Mouse (Mus musculus) effector memory CD4-positive, alpha-beta T cell, adult 7 months (primary cell): ENCODE data around the gene Olfr805. TPM values are rescaled to one million over a fixed set of nuclear protein-coding genes. Genes with fewer than 3 reads are reported as not detected.

Experiments used
- polyA plus RNA-seq: library from polyadenylated mRNA; unstranded; fragments of 100-300 nt; shearing (Covaris generic); gene quantifications from one replicate; pipeline ENCODE4 v1.2.1, GENCODE M21; 2017

Gene Olfr805
- polyA plus RNA-seq, result not detected

DNA sequence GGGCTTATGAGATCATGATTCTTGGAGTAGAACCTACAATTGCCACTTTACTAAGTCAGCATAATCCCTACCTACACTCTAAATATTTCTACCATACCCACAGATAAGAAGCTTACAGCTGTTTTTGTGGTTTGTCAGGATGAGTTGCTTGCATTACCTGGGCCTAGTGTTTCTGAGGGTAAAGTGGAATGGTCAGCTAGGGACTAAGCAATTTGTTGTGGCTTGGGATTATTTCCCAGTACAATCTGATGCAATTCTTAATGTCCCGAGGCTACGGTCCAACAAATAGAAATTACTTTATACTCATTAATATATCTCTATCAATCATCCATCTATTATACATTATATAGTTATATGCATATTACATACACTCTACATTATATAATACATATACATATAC is at the start of gene Olfr805:
Olfr805 (minus strand) TSS at position 101 of the 400 bp plus-strand sequence.

DNA sequence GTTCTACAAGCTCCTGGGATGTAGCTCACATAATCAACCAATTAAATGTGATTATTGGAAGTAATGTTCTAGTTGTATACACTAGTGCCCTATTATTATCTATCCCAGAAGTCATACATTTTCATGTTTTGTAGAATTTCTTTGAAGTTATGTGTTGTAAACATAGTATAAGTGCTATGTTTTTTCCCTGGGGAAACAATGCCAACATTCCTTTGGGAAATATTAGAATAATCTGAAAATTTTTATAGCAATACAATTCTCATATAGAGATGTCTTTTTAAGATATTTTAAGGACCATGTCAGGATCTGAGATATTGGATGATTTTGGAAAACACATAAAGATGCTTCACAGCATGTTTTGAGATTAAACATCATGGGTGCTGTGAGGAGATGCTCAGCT is 45.2 kb upstream of the Olfr805 start, which contains the start of gene Olfr809:
Olfr809 (plus strand) TSS at position 301 of the 400 bp plus-strand sequence.

DNA sequence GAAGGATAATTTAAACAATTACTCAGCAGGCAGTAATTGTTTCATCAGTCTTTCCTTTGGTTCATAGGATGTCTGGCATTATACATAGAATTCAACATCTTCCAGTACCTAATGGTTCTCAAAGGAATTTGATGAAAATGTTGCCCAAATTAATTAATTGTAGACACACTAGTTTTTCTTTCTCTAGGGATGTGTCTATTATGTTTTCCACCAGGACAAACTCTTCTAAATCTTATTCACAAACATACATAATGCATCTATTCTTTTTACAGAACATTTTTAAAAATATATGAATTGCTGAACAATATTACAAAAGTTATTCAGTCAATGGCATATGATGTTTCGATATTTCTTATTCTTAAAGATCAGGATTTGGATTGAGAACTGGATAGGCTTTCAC is 36.0 kb upstream of the Olfr805 start, which contains the start of gene Olfr808:
Olfr808 (plus strand) TSS at position 301 of the 400 bp plus-strand sequence.

DNA sequence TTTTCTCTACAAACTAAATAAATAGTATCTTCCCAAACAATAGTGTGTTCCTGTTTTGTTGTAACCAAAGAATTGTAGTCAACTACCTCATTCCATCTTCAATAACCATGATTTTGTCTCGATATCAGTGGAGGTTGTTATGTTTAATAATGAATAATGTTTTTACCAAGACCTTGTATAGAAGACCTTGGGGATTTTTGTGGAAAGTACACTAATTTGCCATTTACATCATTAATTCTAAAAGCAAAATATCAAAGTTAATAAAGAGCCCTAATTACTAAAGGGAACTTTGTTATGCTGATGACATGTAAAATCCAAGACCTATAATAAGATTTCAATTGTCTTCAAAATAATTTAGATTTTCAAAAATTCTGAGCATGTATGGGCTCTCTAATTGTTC is 28.5 kb upstream of the Olfr805 start, which contains the start of gene Olfr807:
Olfr807 (minus strand) TSS at position 101 of the 400 bp plus-strand sequence.

DNA sequence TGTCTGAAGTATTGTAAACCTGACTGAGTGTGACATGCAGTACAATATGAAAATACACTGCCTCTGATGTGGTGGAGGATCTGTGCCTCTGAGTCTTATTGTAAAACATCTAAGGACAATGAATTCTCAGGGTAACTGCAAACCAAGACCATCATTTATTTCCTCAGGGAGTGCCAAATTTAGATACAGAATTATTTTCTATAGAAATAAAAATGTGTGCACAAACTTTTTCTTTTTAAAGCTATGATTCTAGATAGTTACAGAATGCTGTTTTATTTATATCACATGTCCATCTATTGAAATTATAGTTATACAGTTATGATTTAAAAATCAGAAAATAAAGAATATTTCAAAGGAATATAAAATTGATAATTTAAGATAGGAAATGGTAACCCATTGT is 12.6 kb upstream of the Olfr805 start, which contains the start of gene Olfr806:
Olfr806 (minus strand) TSS at position 101 of the 400 bp plus-strand sequence.

DNA sequence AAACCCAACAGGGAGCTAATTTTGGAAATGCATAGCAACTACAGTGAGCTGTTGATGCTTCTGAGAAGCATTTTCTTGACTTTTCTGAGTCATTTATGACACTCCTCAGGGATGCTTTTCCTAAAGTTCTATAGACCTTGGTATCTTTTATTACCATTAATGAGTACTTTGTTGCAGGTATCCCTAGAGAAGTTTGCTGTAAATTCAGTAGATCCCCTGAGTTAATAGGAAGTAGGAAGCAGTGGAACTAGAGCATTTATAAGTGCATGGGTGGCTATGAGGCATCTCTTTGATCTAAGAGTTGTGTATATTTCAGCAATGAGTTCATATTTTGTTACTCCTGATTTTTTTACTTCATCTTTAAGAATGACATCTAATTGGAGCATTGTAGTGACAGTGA is 26.3 kb downstream of the Olfr805 start, which contains the start of gene Olfr804:
Olfr804 (plus strand) TSS at position 301 of the 400 bp plus-strand sequence.

DNA sequence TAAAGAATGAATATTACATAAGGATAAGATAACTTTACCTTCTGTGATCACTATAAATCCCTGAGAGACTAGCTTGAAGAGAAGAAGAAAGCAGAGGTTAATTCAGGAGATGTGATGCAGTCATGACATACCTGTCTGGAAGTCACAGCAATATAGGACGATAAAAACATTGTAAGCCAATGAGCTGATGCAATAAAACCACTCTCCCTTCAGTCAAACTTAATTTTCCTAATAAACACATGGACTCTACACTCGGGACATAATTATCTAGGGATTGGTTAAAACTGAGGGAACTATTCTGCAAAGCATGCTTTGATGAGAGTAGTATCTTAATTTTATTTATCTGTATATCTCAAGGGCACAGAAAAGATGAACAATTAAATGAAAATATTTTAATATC is 35.0 kb downstream of the Olfr805 start, which contains the start of gene Olfr803:
Olfr803 (minus strand) TSS at position 101 of the 400 bp plus-strand sequence.

DNA sequence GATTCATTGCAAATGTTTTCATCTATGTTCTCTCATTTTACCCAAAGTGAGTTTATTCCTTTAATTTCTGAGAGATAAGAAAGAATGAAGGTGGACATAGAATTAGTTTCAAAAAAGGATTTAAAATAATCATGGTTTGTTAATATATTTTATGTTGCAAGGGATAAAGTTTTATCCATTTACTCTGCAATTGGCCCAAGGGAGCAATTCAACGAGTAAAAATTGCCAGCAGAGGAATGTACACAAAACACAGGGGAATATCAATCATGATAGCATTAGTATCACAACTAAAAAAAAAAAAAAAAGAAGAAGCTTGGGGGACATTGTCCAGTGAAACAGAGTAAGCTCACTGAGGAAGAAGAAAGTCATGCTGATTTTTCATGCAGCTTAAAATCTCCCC is 41.1 kb downstream of the Olfr805 start, which contains the start of gene Olfr802:
Olfr802 (minus strand) TSS at position 101 of the 400 bp plus-strand sequence.

DNA sequence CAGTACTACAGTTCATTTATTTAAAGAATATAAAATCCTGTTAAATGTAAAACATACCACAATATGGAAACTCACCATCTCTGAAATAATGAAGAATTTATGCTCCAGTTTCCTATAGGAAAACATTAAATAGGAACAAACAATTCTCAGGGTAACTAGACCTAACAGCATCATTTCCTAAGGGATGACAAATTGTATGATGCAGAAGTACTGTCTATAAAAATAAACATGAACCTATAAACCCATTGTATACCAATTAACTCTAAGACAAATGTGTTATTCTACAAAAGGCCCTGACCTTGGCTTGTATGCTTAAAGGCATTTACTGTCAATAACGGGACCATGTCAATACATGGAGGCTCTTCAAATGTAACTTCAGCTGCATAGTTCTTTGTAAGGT is 55.4 kb downstream of the Olfr805 start, which contains the start of gene Olfr801:
Olfr801 (minus strand) TSS at position 101 of the 400 bp plus-strand sequence.

Other genes starting within 250 kb of the Olfr805 start
- not detected for gene Olfr789, start 244.6 kb downstream of the Olfr805 start, polyA plus RNA-seq
- not detected for gene Olfr790, start 230.9 kb downstream of the Olfr805 start, polyA plus RNA-seq
- gene Olfr791, start 207.6 kb downstream of the Olfr805 start, polyA plus RNA-seq, result not detected
- not detected for gene Olfr792, start 190.2 kb downstream of the Olfr805 start, polyA plus RNA-seq
- not detected for gene Olfr794, start 161.7 kb downstream of the Olfr805 start, polyA plus RNA-seq
- not detected for gene Olfr796, start 116.8 kb downstream of the Olfr805 start, polyA plus RNA-seq
- gene Olfr798, start 101.4 kb downstream of the Olfr805 start, polyA plus RNA-seq, result 0.38 TPM
- not detected for gene Olfr799, start 91.9 kb downstream of the Olfr805 start, polyA plus RNA-seq
- not detected for gene Olfr800, start 71.7 kb downstream of the Olfr805 start, polyA plus RNA-seq
- gene Olfr801, start 55.5 kb downstream of the Olfr805 start, polyA plus RNA-seq, result not detected
- gene Olfr802, start 41.2 kb downstream of the Olfr805 start, polyA plus RNA-seq, result not detected
- not detected for gene Olfr803, start 35.1 kb downstream of the Olfr805 start, polyA plus RNA-seq
- gene Olfr804, start 26.2 kb downstream of the Olfr805 start, polyA plus RNA-seq, result not detected
- not detected for gene Olfr806, start 12.5 kb upstream of the Olfr805 start, polyA plus RNA-seq
- gene Olfr807, start 28.4 kb upstream of the Olfr805 start, polyA plus RNA-seq, result 0.21 TPM
- gene Olfr808, start 36.1 kb upstream of the Olfr805 start, polyA plus RNA-seq, result not detected
- not detected for gene Olfr809, start 45.3 kb upstream of the Olfr805 start, polyA plus RNA-seq
- gene Olfr810, start 65.5 kb upstream of the Olfr805 start, polyA plus RNA-seq, result not detected
- not detected for gene Olfr811, start 75.0 kb upstream of the Olfr805 start, polyA plus RNA-seq
- gene Olfr812, start 116.7 kb upstream of the Olfr805 start, polyA plus RNA-seq, result not detected
- gene Olfr813, start 126.0 kb upstream of the Olfr805 start, polyA plus RNA-seq, result not detected
- 0.11 TPM for gene Olfr814, start 150.5 kb upstream of the Olfr805 start, polyA plus RNA-seq
- gene Olfr815, start 176.5 kb upstream of the Olfr805 start, polyA plus RNA-seq, result 0.21 TPM
- gene Olfr816, start 186.2 kb upstream of the Olfr805 start, polyA plus RNA-seq, result 1.5 TPM
- not detected for gene Olfr818, start 219.7 kb upstream of the Olfr805 start, polyA plus RNA-seq
- not detected for gene Olfr819, start 237.9 kb upstream of the Olfr805 start, polyA plus RNA-seq
- gene Olfr247, start 246.8 kb upstream of the Olfr805 start, polyA plus RNA-seq, result not detected